Mouse (Mus musculus) megakaryocyte, embryonic 14.5 days (primary cell): Measurements from ENCODE around the gene Gm3776.
"Not testable (repeated sequence)": the region's sequence is repeated elsewhere in the genome, so short reads cannot be mapped to it uniquely, and the experiment has no call there.

Experiments used
- FLI1 ChIP-seq: IDR thresholded peaks from 2 replicates; pipeline ENCODE4 v1.6.1; 2012; ENCODE audit warnings: low read length, inconsistent platforms, mixed read lengths
- GATA1 ChIP-seq: IDR thresholded peaks from 3 replicates; pipeline ENCODE4 v1.6.1; 2012; ENCODE audit warnings: mixed read lengths, low read length, inconsistent platforms, borderline replicate concordance

GRCm38 (mm10) chr9:78233121-78233695, 23.7 kb upstream of the Gm3776 start:
- not testable (repeated sequence) for TF ChIP-seq GATA1, FLI1
